Mouse (Mus musculus): ENCODE data around the gene Gm2381. TPM values are rescaled to one million over a fixed set of nuclear protein-coding genes. Genes with fewer than 3 reads are reported as not detected.
"Not testable (repeated sequence)": the region's sequence is repeated elsewhere in the genome, so short reads cannot be mapped to it uniquely, and the experiment has no call there.

Gm2381 gene
- total RNA-seq (2021) = under 1 TPM; 0.30 to 0.33 TPM
- long read RNA-seq, experiment 1 = 0 reads
- long read RNA-seq, experiment 2 = 0 reads

DNA sequence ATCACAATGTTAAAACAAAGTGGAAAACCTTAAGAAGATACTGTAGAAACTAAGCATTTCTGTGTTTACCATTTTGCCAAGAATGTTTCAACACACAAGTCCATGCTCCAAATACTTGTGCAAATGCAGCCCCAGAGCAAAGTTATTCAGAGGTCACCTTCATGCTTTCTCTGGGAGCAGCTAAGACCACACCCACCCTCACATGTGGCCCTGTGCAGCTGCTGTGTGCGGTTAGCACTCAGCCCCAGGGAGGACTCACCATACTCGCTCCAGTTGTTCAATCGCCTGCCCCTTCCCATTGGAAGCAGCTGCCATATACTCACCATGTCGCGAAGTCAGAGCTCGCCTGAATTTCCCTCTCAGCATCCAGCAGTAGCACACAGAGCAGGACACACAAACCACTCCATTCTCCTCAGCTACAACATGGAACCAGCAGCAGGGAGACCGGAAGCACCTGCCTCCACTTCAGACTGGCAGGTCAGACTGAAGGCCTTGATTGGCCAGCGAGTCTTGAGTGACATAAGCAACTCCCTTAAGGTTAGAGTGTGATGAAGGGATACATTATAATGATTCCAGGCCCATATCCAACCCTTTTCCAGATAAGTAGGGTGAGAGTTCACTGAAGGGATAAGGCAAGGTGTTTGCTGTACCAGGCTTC is at the start of gene Gm2381:
Gene Gm2381, minus strand, starts transcription at position 434 of the 658 bp plus-strand sequence.
- DNase-seq (ENCODE audit: low spot score in 2 of 2) = not testable (repeated sequence)

GRCm38 (mm10) chr7:42898067-42898466 is 31.0 kb upstream of the Gm2381 start:
- DNase-seq (ENCODE audit: low spot score in 2 of 2) = not testable (repeated sequence)

DNA sequence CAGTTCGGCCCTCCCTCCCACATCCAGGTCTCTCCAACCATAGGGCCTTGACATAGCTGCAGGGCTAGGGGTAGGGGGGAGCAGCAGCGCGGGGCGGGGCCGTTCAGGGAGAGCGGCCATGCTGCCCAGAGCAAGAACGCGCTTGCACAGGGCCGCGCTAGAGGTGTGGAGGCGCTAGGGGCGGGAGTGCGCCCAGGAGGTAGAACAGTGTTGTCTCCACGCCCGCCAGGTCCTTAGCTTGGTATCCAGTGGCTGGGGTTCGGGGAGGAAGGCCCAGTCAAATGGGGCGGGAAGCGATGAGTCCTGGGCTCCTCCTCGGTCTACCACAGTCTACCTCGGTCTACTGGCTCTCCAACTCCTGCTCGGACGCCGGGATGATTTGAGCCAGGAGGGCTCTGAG is 11.1 kb upstream of the Gm2381 start:
- no peak for DNase-seq (ENCODE audit: low spot score in 2 of 2)

DNA sequence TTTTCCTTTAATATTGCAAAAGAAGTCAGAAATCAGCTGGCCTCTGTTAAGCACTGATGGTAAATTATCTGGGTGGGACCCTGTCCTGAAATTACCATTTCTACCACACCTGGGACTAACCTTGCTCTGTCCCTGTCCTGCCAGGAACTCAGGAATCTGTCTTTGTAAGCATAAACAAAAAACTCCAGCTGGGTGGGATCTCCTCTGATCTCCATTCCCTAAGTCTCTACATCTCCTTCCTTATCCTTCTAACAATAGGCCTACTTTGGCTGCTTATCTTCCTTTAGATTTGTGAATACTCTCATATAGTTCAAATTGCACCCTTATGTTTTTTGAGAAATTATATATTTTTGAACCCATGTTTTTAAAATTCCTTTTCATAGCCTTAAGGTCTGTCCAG is 28.7 kb downstream of the Gm2381 start:
- not testable (repeated sequence) for DNase-seq (ENCODE audit: low spot score in 2 of 2)

DNA sequence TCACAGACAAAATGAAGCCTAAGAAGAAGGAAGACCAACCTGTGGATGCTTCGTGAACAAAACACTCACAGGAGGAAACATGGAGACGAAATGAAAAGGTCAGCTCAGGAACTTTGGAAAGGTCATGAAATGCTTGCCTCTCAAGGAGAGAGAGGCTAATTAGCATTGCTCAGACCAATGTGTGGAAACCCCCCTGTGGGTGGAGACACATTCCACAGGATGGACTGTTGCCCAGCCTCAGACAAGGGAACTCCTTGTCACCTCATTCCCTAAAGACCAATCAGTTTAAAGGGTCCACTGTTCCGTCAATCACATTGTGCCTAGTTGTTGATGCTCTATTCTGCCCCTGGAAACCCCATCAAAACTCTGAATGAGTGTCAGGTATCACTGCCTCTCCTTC is 34.8 kb downstream of the Gm2381 start:
- no peak for DNase-seq (ENCODE audit: low spot score in 2 of 2)

DNA sequence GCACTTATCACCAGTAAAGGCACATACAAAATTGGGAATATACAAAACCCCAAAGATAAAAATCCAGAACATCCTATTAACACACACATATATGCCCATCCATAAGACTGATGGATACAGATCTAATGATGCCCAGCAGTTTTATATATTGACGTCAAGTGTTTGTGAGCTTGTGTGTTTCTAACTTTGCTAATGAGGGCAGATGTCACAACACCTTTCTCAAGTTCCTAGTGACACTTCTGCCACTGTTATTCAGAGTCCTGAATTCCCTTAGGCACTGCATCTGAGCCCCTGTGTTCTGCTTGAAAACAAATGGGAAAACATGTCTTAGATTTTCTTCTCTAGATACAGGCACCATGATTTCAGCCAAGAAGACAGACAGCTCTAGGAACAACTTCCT is 73.6 kb downstream of the Gm2381 start, which contains the start of gene Vmn2r62:
Gene Vmn2r62, minus strand, starts transcription at position 101 of the 400 bp plus-strand sequence.
- DNase-seq (ENCODE audit: low spot score in 2 of 2) = not testable (repeated sequence)

Other genes starting within 250 kb of the Gm2381 start
- gene Zfp976, start 224.6 kb downstream of the Gm2381 start, total RNA-seq (2021) = 1 to 10 TPM; 4.9 to 5.1 TPM
- 1 to 10 TPM; 5.9 to 7.3 TPM for gene Zfp975, start 174.5 kb downstream of the Gm2381 start, total RNA-seq (2021)
- not detected for gene Gm17067, start 140.2 kb downstream of the Gm2381 start, total RNA-seq (2021)
- gene Vmn2r62, start 73.7 kb downstream of the Gm2381 start, total RNA-seq (2021) = not detected
- not detected for gene Vmn2r63, start 66.6 kb upstream of the Gm2381 start, total RNA-seq (2021)
- not detected for gene Gm9268, start 151.5 kb upstream of the Gm2381 start, total RNA-seq (2021)
- gene Zfp936, start 247.0 kb upstream of the Gm2381 start, total RNA-seq (2021) = not detected

All from layer of hippocampus, postnatal 14 days (tissue).